Mouse (Mus musculus): ENCODE results near the gene Gm572. TPM values are rescaled to one million over a fixed set of nuclear protein-coding genes. Genes with fewer than 3 reads are reported as not detected.
A peak's percentile ranks its signal among the peaks of the same experiment; 100 is the strongest.

Gene Gm572
- total RNA-seq, 2 experiments from 2014 or later = not detected

GRCm38 (mm10) chr4:148662168-148662965 lies 19.2 kb downstream of the Gm572 start:
- peak in 1 of 2 experiments; percentile 27 for DNase-seq (ENCODE audit: low spot score in 2 of 2)
- intact Hi-C loops (cut with DNase I) = no loop called here

GRCm38 (mm10) chr4:148663326-148663725 lies 20.2 kb downstream of the Gm572 start:
- no peak for DNase-seq (ENCODE audit: low spot score in 2 of 2)
- intact Hi-C loops (cut with DNase I) = no loop called here

- no peak for DNase-seq (ENCODE audit: low spot score in 2 of 2)
- intact Hi-C loops (cut with DNase I) = no loop called here
Observed at GRCm38 (mm10) chr4:148664021-148664420, 20.9 kb downstream of the Gm572 start.

GRCm38 (mm10) chr4:148667006-148667755 lies 24.1 kb downstream of the Gm572 start:
- intact Hi-C loops (cut with DNase I) = no loop called here

GRCm38 (mm10) chr4:148671230-148671947 lies 28.3 kb downstream of the Gm572 start:
- DNase-seq (ENCODE audit: low spot score in 2 of 2) = no peak
- intact Hi-C loops (cut with DNase I) = no loop called here

More at GRCm38 (mm10) chr4:148667006-148667755, 24.1 kb downstream of the Gm572 start:
- DNase-seq (ENCODE audit: low spot score in 2 of 2) = no peak

- intact Hi-C loops (cut with DNase I) = no loop called here
- no peak for DNase-seq (ENCODE audit: low spot score in 2 of 2)
Observed at GRCm38 (mm10) chr4:148675043-148675442, 31.9 kb downstream of the Gm572 start.

GRCm38 (mm10) chr4:148676188-148676960 lies 33.3 kb downstream of the Gm572 start:
- DNase-seq (ENCODE audit: low spot score in 2 of 2) = no peak
- intact Hi-C loops (cut with DNase I) = no loop called here

GRCm38 (mm10) chr4:148676961-148677637 lies 34.0 kb downstream of the Gm572 start:
- DNase-seq (ENCODE audit: low spot score in 2 of 2) = no peak
- intact Hi-C loops (cut with DNase I) = no loop called here

GRCm38 (mm10) chr4:148678105-148678504 lies 35.0 kb downstream of the Gm572 start:
- intact Hi-C loops (cut with DNase I) = no loop called here

GRCm38 (mm10) chr4:148680505-148681067 lies 37.5 kb downstream of the Gm572 start:
- intact Hi-C loops (cut with DNase I) = loop anchor here (10.0 kb wide), 1 partner anchor 394 kb away; no protein-coding TSS in a partner anchor

More at GRCm38 (mm10) chr4:148678105-148678504, 35.0 kb downstream of the Gm572 start:
- DNase-seq (ENCODE audit: low spot score in 2 of 2) = no peak

GRCm38 (mm10) chr4:148681429-148681828 lies 38.3 kb downstream of the Gm572 start:
- peak in 1 of 2 experiments; percentile 35 for DNase-seq (ENCODE audit: low spot score in 2 of 2)
- intact Hi-C loops (cut with DNase I) = loop anchor here (10.0 kb wide), 1 partner anchor 393 kb away; no protein-coding TSS in a partner anchor

More at GRCm38 (mm10) chr4:148680505-148681067, 37.5 kb downstream of the Gm572 start:
- DNase-seq (ENCODE audit: low spot score in 2 of 2) = no peak

- intact Hi-C loops (cut with DNase I) = loop anchor here (10.0 kb wide), 1 partner anchor 392 kb away; no protein-coding TSS in a partner anchor
- DNase-seq (ENCODE audit: low spot score in 2 of 2) = no peak
Observed at GRCm38 (mm10) chr4:148682961-148683360, 39.8 kb downstream of the Gm572 start.

GRCm38 (mm10) chr4:148683539-148683938 lies 40.4 kb downstream of the Gm572 start:
- intact Hi-C loops (cut with DNase I) = loop anchor here (10.0 kb wide), 1 partner anchor 391 kb away; no protein-coding TSS in a partner anchor
- no peak for DNase-seq (ENCODE audit: low spot score in 2 of 2)

- intact Hi-C loops (cut with DNase I) = loop anchor here (10.0 kb wide), 1 partner anchor 388 kb away; no protein-coding TSS in a partner anchor
- no peak for DNase-seq (ENCODE audit: low spot score in 2 of 2)
Observed at GRCm38 (mm10) chr4:148686491-148686941, 43.4 kb downstream of the Gm572 start.

- DNase-seq (ENCODE audit: low spot score in 2 of 2) = no peak
- intact Hi-C loops (cut with DNase I) = loop anchor here (10.0 kb wide), 1 partner anchor 387 kb away; no protein-coding TSS in a partner anchor
Observed at GRCm38 (mm10) chr4:148688091-148688490, 45.0 kb downstream of the Gm572 start.

GRCm38 (mm10) chr4:148691185-148691584 lies 48.1 kb downstream of the Gm572 start:
- intact Hi-C loops (cut with DNase I) = no loop called here
- no peak for DNase-seq (ENCODE audit: low spot score in 2 of 2)

- intact Hi-C loops (cut with DNase I) = no loop called here
- DNase-seq (ENCODE audit: low spot score in 2 of 2) = no peak
Observed at GRCm38 (mm10) chr4:148693417-148693959, 50.4 kb downstream of the Gm572 start.

- intact Hi-C loops (cut with DNase I) = no loop called here
- no peak for DNase-seq (ENCODE audit: low spot score in 2 of 2)
Observed at GRCm38 (mm10) chr4:148704756-148705155, 61.6 kb downstream of the Gm572 start.

Data from left cerebral cortex, postnatal 36 days (tissue).